Mouse (Mus musculus): ENCODE results near the gene Uvrag.
A peak's percentile ranks its signal among the peaks of the same experiment; 100 is the strongest.

Uvrag gene

GRCm38 (mm10) chr7:99164873-99165410 lies 24.0 kb upstream of the Uvrag start:
- DNase-seq (ENCODE audit: low read depth, low spot score) = no peak

- DNase-seq (ENCODE audit: low read depth, low spot score) = no peak
These were observed 21.5 kb upstream of the Uvrag start for GRCm38 (mm10) chr7:99162462-99162861.

- no peak for DNase-seq (ENCODE audit: low read depth, low spot score)
These were observed 21.0 kb upstream of the Uvrag start for GRCm38 (mm10) chr7:99161961-99162360.

- DNase-seq (ENCODE audit: low read depth, low spot score) = no peak
These were observed 20.6 kb upstream of the Uvrag start for GRCm38 (mm10) chr7:99161529-99161928.

- no peak for DNase-seq (ENCODE audit: low read depth, low spot score)
These were observed 20.1 kb upstream of the Uvrag start for GRCm38 (mm10) chr7:99160995-99161394.

GRCm38 (mm10) chr7:99159446-99159845 lies 18.5 kb upstream of the Uvrag start:
- no peak for DNase-seq (ENCODE audit: low read depth, low spot score)

GRCm38 (mm10) chr7:99158904-99159303 lies 18.0 kb upstream of the Uvrag start:
- no peak for DNase-seq (ENCODE audit: low read depth, low spot score)

GRCm38 (mm10) chr7:99158011-99158410 lies 17.1 kb upstream of the Uvrag start:
- no peak for DNase-seq (ENCODE audit: low read depth, low spot score)

GRCm38 (mm10) chr7:99156737-99157136 lies 15.8 kb upstream of the Uvrag start:
- no peak for DNase-seq (ENCODE audit: low read depth, low spot score)

GRCm38 (mm10) chr7:99155311-99156289 lies 14.7 kb upstream of the Uvrag start:
- DNase-seq (ENCODE audit: low read depth, low spot score) = no peak

GRCm38 (mm10) chr7:99154648-99155151 lies 13.8 kb upstream of the Uvrag start:
- no peak for DNase-seq (ENCODE audit: low read depth, low spot score)

GRCm38 (mm10) chr7:99153686-99154202 lies 12.8 kb upstream of the Uvrag start:
- no peak for DNase-seq (ENCODE audit: low read depth, low spot score)

GRCm38 (mm10) chr7:99152756-99153155 lies 11.8 kb upstream of the Uvrag start:
- DNase-seq (ENCODE audit: low read depth, low spot score) = no peak

GRCm38 (mm10) chr7:99151342-99151741 lies 10.4 kb upstream of the Uvrag start:
- DNase-seq (ENCODE audit: low read depth, low spot score) = peak; percentile 97

GRCm38 (mm10) chr7:99149017-99149416 lies 8.1 kb upstream of the Uvrag start:
- no peak for DNase-seq (ENCODE audit: low read depth, low spot score)

- no peak for DNase-seq (ENCODE audit: low read depth, low spot score)
These were observed 6.6 kb upstream of the Uvrag start for GRCm38 (mm10) chr7:99147494-99147893.

GRCm38 (mm10) chr7:99146906-99147305 lies 6.0 kb upstream of the Uvrag start:
- DNase-seq (ENCODE audit: low read depth, low spot score) = no peak

GRCm38 (mm10) chr7:99146011-99146410 lies 5.1 kb upstream of the Uvrag start:
- no peak for DNase-seq (ENCODE audit: low read depth, low spot score)

GRCm38 (mm10) chr7:99144616-99145015 lies 3.7 kb upstream of the Uvrag start:
- no peak for DNase-seq (ENCODE audit: low read depth, low spot score)

- DNase-seq (ENCODE audit: low read depth, low spot score) = no peak
These were observed 2.3 kb upstream of the Uvrag start for GRCm38 (mm10) chr7:99143244-99143643.

- DNase-seq (ENCODE audit: low read depth, low spot score) = no peak
These were observed 1.1 kb upstream of the Uvrag start for GRCm38 (mm10) chr7:99141919-99142606.

GRCm38 (mm10) chr7:99140511-99140910 lies 430 bp downstream of the Uvrag start:
- no peak for DNase-seq (ENCODE audit: low read depth, low spot score)
